Mouse (Mus musculus) common myeloid progenitor, adult 5-6 weeks (primary cell): ENCODE results near the gene Pramel6. TPM values are rescaled to one million over a fixed set of nuclear protein-coding genes. Genes with fewer than 3 reads are reported as not detected.
"Not testable (repeated sequence)": the region's sequence is repeated elsewhere in the genome, so short reads cannot be mapped to it uniquely, and the experiment has no call there.

ENCODE experiments used
- ATAC-seq: replicated peaks from 2 replicates; pipeline ENCODE4 v1.8.0; 2016; ENCODE audit warnings: low read depth, mild to moderate bottlenecking, moderate TSS enrichment, inconsistent platforms; ENCODE audit not compliant: poor library complexity, severe bottlenecking
- total RNA-seq: library from RNA; stranded (forward); fragments of 200-1000, 187-1606 nt; gene quantifications from 2 replicates; pipeline ENCODE4 v1.2.3, GENCODE M21; 2017

Pramel6 gene
- total RNA-seq = not detected in 2 replicates

GRCm38 (mm10) chr2:87506265-87506664 lies at the start of gene Pramel6:
Pramel6 (plus strand) TSS chr2:87506565.
- ATAC-seq = no peak

DNA sequence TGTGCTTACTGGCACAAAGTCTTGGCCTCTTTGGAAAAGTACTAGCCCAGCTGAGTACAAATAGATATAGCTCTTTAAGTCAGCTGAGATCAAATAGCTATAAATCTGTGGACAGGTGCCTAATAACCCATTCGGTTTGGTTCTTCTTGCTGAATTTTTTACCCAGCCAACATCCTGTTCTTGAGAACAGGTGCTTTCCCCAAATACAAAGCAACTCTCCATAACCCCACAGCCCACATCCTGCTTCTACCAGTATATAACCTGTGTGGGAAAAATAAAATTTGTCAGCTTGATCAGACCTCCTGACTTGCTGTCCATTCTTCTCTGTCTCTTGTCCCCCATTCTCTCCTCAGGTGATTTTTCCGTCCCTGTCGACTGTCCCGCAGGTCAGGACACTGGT lies 44.6 kb upstream of the Pramel6 start:
- no peak for ATAC-seq

GRCm38 (mm10) chr2:87480207-87480606 lies 26.2 kb upstream of the Pramel6 start:
- no peak for ATAC-seq

DNA sequence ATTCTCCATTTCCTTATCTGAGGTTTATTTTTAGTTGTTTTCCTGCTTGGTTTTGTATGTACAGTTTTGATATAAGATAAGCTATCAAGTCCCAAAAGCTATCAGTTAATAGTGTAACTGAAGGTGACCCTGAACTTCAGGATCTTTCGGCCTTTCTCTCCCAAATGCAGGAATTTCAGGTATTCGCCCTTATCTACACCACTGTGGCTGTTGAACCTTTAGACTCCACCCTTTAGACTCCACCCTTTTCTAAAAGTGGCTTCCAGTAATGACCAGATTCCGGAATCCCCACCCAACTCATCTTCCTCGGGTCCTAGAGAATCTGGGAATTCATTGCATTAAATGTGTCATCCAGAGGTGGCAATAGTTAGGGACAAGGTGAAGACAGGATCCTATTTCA lies 25.2 kb upstream of the Pramel6 start:
- ATAC-seq = no peak

- ATAC-seq = no peak
These were observed 24.1 kb upstream of the Pramel6 start for GRCm38 (mm10) chr2:87482276-87482675.

- ATAC-seq = not testable (repeated sequence)
These were observed 9.4 kb upstream of the Pramel6 start, which contains the start of gene Pramel7 for GRCm38 (mm10) chr2:87496993-87497392. Pramel7 (minus strand) TSS chr2:87497093.

- no peak for ATAC-seq
These were observed 8.7 kb downstream of the Pramel6 start for GRCm38 (mm10) chr2:87515046-87515445.

DNA sequence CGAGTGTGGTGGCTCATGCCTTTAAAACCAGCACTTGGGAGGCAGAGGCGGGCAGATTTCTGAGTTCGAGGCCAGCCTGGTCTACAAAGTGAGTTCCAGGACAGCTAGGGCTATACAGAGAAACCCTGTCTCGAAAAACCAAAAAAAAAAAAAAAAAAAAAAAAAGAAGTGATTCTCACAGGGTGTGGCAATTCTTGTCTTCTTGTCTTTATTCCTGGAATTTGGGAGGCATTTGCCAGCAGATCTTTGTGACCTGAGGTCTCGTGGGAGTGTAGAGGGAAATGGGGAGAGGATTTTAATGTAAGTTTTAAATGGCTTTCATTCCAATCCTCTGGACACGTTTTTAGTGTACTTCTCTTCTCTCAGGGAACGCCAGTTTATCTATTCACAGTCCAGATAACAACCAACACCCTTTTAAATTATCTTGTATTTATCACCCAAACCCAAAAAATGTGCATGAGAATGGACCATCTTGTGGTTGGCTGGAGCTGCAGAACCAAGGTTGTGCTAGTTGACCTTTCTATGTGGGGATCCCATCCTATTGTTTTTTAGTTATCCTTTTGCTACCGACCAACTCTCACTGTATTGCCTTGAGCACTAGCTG lies 9.2 kb downstream of the Pramel6 start:
- ATAC-seq = no peak

- no peak for ATAC-seq
These were observed 10.2 kb downstream of the Pramel6 start for GRCm38 (mm10) chr2:87516581-87516980.

GRCm38 (mm10) chr2:87520651-87521050 lies 14.3 kb downstream of the Pramel6 start:
- no peak for ATAC-seq

DNA sequence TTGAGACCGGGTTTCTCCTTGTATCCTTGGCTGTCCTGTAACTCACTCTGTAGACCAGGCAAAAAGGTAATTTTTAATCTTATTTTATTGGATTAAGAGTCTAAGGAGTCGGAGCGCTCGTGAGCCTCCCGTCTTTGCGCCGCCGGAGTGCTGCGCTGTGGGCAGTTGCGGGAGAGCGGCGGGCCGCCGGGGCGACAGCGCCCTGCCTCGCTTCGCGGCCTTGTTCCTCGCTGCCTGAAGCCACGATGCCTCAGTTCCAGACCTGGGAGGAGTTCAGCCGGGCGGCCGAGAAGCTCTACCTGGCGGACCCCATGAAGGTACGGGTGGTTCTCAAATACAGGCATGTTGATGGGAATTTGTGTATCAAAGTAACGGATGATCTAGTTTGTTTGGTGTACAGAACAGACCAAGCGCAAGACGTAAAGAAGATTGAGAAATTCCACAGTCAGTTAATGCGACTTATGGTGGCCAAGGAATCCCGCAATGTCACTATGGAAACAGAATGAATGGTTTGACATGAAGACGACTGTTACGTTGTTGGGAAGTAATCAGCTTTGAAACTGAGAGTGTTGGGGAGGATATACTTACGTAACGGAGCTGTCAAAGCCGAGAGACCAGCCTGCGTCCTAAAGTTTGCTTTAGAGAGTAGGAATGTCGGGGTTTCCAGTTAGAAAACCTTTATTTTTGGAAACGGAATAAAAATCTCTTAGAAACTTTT lies 19.7 kb downstream of the Pramel6 start:
- not testable (repeated sequence) for ATAC-seq

- ATAC-seq = no peak
These were observed 25.1 kb downstream of the Pramel6 start, which contains the start of gene Olfr153 for GRCm38 (mm10) chr2:87531496-87531895. Olfr153 (plus strand) TSS chr2:87531796.

- ATAC-seq = no peak
These were observed 28.5 kb downstream of the Pramel6 start for GRCm38 (mm10) chr2:87534826-87535225.

- no peak for ATAC-seq
These were observed 39.1 kb downstream of the Pramel6 start, which contains the start of gene Olfr1128 for GRCm38 (mm10) chr2:87545442-87545841. Olfr1128 (minus strand) TSS chr2:87545542.

Other genes starting within 250 kb of the Pramel6 start
- not detected in 2 replicates for gene Olfr1116, start 239.0 kb upstream of the Pramel6 start, total RNA-seq
- not detected in 2 replicates for gene Olfr1118, start 199.0 kb upstream of the Pramel6 start, total RNA-seq
- not detected in 2 replicates for gene Olfr1120, start 151.8 kb upstream of the Pramel6 start, total RNA-seq
- gene Olfr1121, start 136.7 kb upstream of the Pramel6 start, total RNA-seq = not detected in 2 replicates
- gene Olfr1122, start 120.7 kb upstream of the Pramel6 start, total RNA-seq = not detected in 2 replicates
- gene Olfr1123, start 89.9 kb upstream of the Pramel6 start, total RNA-seq = not detected in 2 replicates
- gene Olfr1124, start 76.3 kb upstream of the Pramel6 start, total RNA-seq = not detected in 2 replicates
- not detected in 2 replicates for gene Olfr1126, start 52.6 kb upstream of the Pramel6 start, total RNA-seq
- not detected in 2 replicates for gene Pramel7, start 9.5 kb upstream of the Pramel6 start, total RNA-seq
- gene Olfr153, start 25.2 kb downstream of the Pramel6 start, total RNA-seq = not detected in 2 replicates
- not detected in 2 replicates for gene Olfr1128, start 39.0 kb downstream of the Pramel6 start, total RNA-seq
- not detected in 2 replicates for gene Olfr1129, start 67.3 kb downstream of the Pramel6 start, total RNA-seq
- gene Olfr1130, start 99.6 kb downstream of the Pramel6 start, total RNA-seq = not detected in 2 replicates
- not detected in 2 replicates for gene Olfr1131, start 120.5 kb downstream of the Pramel6 start, total RNA-seq
- not detected in 2 replicates for gene Olfr1132, start 131.0 kb downstream of the Pramel6 start, total RNA-seq
- not detected in 2 replicates for gene Olfr1133, start 140.8 kb downstream of the Pramel6 start, total RNA-seq
- gene Olfr1134, start 151.9 kb downstream of the Pramel6 start, total RNA-seq = not detected in 2 replicates
- not detected in 2 replicates for gene Olfr1135, start 167.1 kb downstream of the Pramel6 start, total RNA-seq
- not detected in 2 replicates for gene Olfr1136, start 187.4 kb downstream of the Pramel6 start, total RNA-seq
- not detected in 2 replicates for gene Olfr1137, start 206.6 kb downstream of the Pramel6 start, total RNA-seq
- gene Olfr1138, start 233.4 kb downstream of the Pramel6 start, total RNA-seq = not detected in 2 replicates
- gene Olfr1140, start 237.2 kb downstream of the Pramel6 start, total RNA-seq = not detected in 2 replicates
- gene Olfr1141, start 247.4 kb downstream of the Pramel6 start, total RNA-seq = not detected in 2 replicates